19 mouse cellular contexts compared by ENCODE assay signal in genomic region chr2:158231071-158231470, GRCm38 (mm10). TPM values are rescaled to one million over a fixed set of nuclear protein-coding genes. Genes with fewer than 3 reads are reported as not detected.
DNase-seq lines count a peak whose midpoint lies in the region; ATAC-seq and TF ChIP-seq lines count a peak whose summit lies in the region.
"Had no signal": no experiment of that assay in that cellular context is flagged by ENCODE, and none has a peak within 500 bp of the region (broad histone marks: within the 10 kb centered on the region; RNA-seq: fewer than 3 reads in every experiment).

No protein-coding gene starts in this region.

- 52% methylated on average over 5 of the region's 5 CpGs for WGBS in kidney, embryonic 16.5 days
- 77% methylated on average over 5 of the region's 5 CpGs for WGBS in kidney, adult 2 months
- WGBS in neural tube, embryonic 13.5 days: 53% methylated on average over 5 of the region's 5 CpGs
- 32% methylated on average over 5 of the region's 5 CpGs for WGBS in embryonic facial prominence, embryonic 13.5 days
- WGBS in stomach, embryonic 16.5 days: 45% methylated on average over 5 of the region's 5 CpGs

- H3K36me3 ChIP-seq in kidney, embryonic 16.5 days (ENCODE audit: insufficient read depth, low read length): no peaks in the 10 kb centered on the region
- no peaks in the 10 kb centered on the region for H3K36me3 ChIP-seq in kidney, adult 2 months (ENCODE audit: control insufficient read depth, insufficient read depth, low read length)
- no peaks in the 10 kb centered on the region for H3K36me3 ChIP-seq in neural tube, embryonic 13.5 days
- no peaks in the 10 kb centered on the region for H3K36me3 ChIP-seq in embryonic facial prominence, embryonic 13.5 days
- no peaks in the 10 kb centered on the region for H3K36me3 ChIP-seq in stomach, embryonic 16.5 days (ENCODE audit: control insufficient read depth, insufficient read depth, low read length)
- H3K36me3 ChIP-seq: liver, embryonic 13.5 days had no signal

- H3K4me1 ChIP-seq in kidney, embryonic 16.5 days (ENCODE audit: insufficient read depth, low read length): peaks cover 9% of the 10 kb centered on the region
- peaks cover 3% of the 10 kb centered on the region; the same call in 1 of the 2 replicates for H3K4me1 ChIP-seq in kidney, adult 2 months (ENCODE audit: control insufficient read depth, insufficient read depth, low read length)
- peaks cover 37% of the 10 kb centered on the region for H3K4me1 ChIP-seq in neural tube, embryonic 13.5 days (replicated peaks)
- H3K4me1 ChIP-seq in embryonic facial prominence, embryonic 13.5 days: peaks cover 36% of the 10 kb centered on the region
- peaks cover 16% of the 10 kb centered on the region for H3K4me1 ChIP-seq in stomach, embryonic 16.5 days (ENCODE audit: control insufficient read depth, insufficient read depth, low read length)

- ATAC-seq in kidney, embryonic 16.5 days (ENCODE audit: low FRiP score, low TSS enrichment): no peak
- ATAC-seq in neural tube, embryonic 13.5 days (ENCODE audit: low read depth): no peak
- no peak for ATAC-seq in embryonic facial prominence, embryonic 13.5 days (ENCODE audit: insufficient number of reproducible peaks, insufficient read depth, low FRiP score, low TSS enrichment, low read depth)
- ATAC-seq in stomach, embryonic 16.5 days (ENCODE audit: insufficient read depth, low FRiP score): no peak

- H3K4me2 ChIP-seq in kidney, embryonic 16.5 days (replicated peaks; ENCODE audit: low read depth, low read length): no peak overlapping the region
- no peak overlapping the region for H3K4me2 ChIP-seq in neural tube, embryonic 13.5 days
- H3K4me2 ChIP-seq in embryonic facial prominence, embryonic 13.5 days: no peak overlapping the region
- H3K4me2 ChIP-seq in stomach, embryonic 16.5 days (ENCODE audit: low read depth, low read length): no peak overlapping the region
- H3K4me2 ChIP-seq: liver, embryonic 13.5 days had no signal

- no peak for DNase-seq in kidney, adult 2 months
- no peak for DNase-seq in neural tube, embryonic 10.5 days (ENCODE audit: extremely low spot score, low spot score)
- DNase-seq in yolk sac, embryonic 10.5 days (ENCODE audit: low spot score): no peak
- DNase-seq in heart, postnatal 4 days: no peak
- DNase-seq: adrenal gland, postnatal 10 days; cerebellum, adult 9-10 months; heart, adult 11 months; liver, embryonic 13.5 days; right cerebral cortex, postnatal 4 days; thymus, postnatal 36 days had no signal

- H3K9ac ChIP-seq in kidney, embryonic 16.5 days (replicated peaks; ENCODE audit: low read length): no peak overlapping the region
- H3K9ac ChIP-seq in neural tube, embryonic 13.5 days: no peak overlapping the region
- no peak overlapping the region for H3K9ac ChIP-seq in embryonic facial prominence, embryonic 13.5 days
- H3K9ac ChIP-seq in stomach, embryonic 16.5 days (ENCODE audit: low read length): no peak overlapping the region
- H3K9ac ChIP-seq: liver, embryonic 13.5 days had no signal

- no peak overlapping the region for H3K4me3 ChIP-seq in kidney, embryonic 16.5 days (ENCODE audit: low read length)
- no peak overlapping the region for H3K4me3 ChIP-seq in kidney, adult 2 months (ENCODE audit: insufficient read depth, low read depth, low read length)
- no peak overlapping the region for H3K4me3 ChIP-seq in neural tube, embryonic 13.5 days
- no peak overlapping the region for H3K4me3 ChIP-seq in embryonic facial prominence, embryonic 13.5 days
- no peak overlapping the region for H3K4me3 ChIP-seq in stomach, embryonic 16.5 days (replicated peaks; ENCODE audit: low read length)
- H3K4me3 ChIP-seq: left cerebral cortex, adult 2 months; liver, embryonic 13.5 days; megakaryocyte, embryonic 14.5 days had no signal

- TF ChIP-seq POLR2A in kidney, adult 2 months (IDR thresholded peaks at IDR 0.05; ENCODE audit: low read depth, low read length): no peak

- peak overlapping the region; percentile 10; the same call in 1 of the 2 replicates for H3K27ac ChIP-seq in kidney, embryonic 16.5 days (ENCODE audit: low read length)
- no peak overlapping the region for H3K27ac ChIP-seq in kidney, adult 2 months (ENCODE audit: insufficient read depth, low read depth, low read length)
- H3K27ac ChIP-seq in neural tube, embryonic 13.5 days (replicated peaks): peak overlapping the region; percentile 33; the same call in 1 of the 2 replicates
- peak overlapping the region; percentile 22; the same call in 1 of the 2 replicates for H3K27ac ChIP-seq in embryonic facial prominence, embryonic 13.5 days
- peak overlapping the region; percentile 60 for H3K27ac ChIP-seq in stomach, embryonic 16.5 days (ENCODE audit: low read length)
- H3K27ac ChIP-seq: left cerebral cortex, adult 2 months; liver, embryonic 13.5 days had no signal

- TF ChIP-seq CTCF in kidney, adult 2 months (conservative IDR thresholded peaks at IDR 0.05; ENCODE audit: insufficient read depth, insufficient read length, low read depth, low read length): no peak

- no peaks in the 10 kb centered on the region for H3K9me3 ChIP-seq in kidney, embryonic 16.5 days (ENCODE audit: low read length)
- no peaks in the 10 kb centered on the region for H3K9me3 ChIP-seq in neural tube, embryonic 13.5 days
- no peaks in the 10 kb centered on the region for H3K9me3 ChIP-seq in embryonic facial prominence, embryonic 13.5 days
- H3K9me3 ChIP-seq in stomach, embryonic 16.5 days (replicated peaks; ENCODE audit: control insufficient read depth, low read length): no peaks in the 10 kb centered on the region; the same call in 1 of the 2 replicates
- H3K9me3 ChIP-seq: liver, embryonic 13.5 days; megakaryocyte, embryonic 14.5 days had no signal

- H3K27me3 ChIP-seq in kidney, embryonic 16.5 days (ENCODE audit: insufficient read depth, low read length): 0 out of 2 replicates have a peak, but pooled peaks cover 4% of the 10 kb centered on the region
- H3K27me3 ChIP-seq in kidney, adult 2 months (replicated peaks; ENCODE audit: control insufficient read depth, insufficient read depth, low read length): no peaks in the 10 kb centered on the region
- H3K27me3 ChIP-seq in neural tube, embryonic 13.5 days: no peaks in the 10 kb centered on the region
- H3K27me3 ChIP-seq in embryonic facial prominence, embryonic 13.5 days: no peaks in the 10 kb centered on the region
- H3K27me3 ChIP-seq in stomach, embryonic 16.5 days (ENCODE audit: control insufficient read depth, insufficient read depth, low read length): peaks cover 4% of the 10 kb centered on the region; the same call in 1 of the 2 replicates

RNA-seq across cellular contexts. Expression of gene D630003M21Rik, which starts 2.0 kb away (rescaled TPM):
- 8.3 and 9.0 TPM in 2 replicates for polyA plus RNA-seq in kidney, embryonic 16.5 days (2015; fragmentation: Nextera tagmentation; extraction: Ambion mirVana)
- 2.0 and 2.5 TPM in 2 replicates for polyA plus RNA-seq in kidney, adult 2 months (2012; rRNA removed)
- 2.6 and 3.0 TPM in 2 replicates for polyA plus RNA-seq in neural tube, embryonic 13.5 days (2015; fragmentation: Nextera tagmentation; extraction: Ambion mirVana)
- 7.5 and 7.6 TPM in 2 replicates for polyA plus RNA-seq in embryonic facial prominence, embryonic 13.5 days (2015; fragmentation: Nextera tagmentation; extraction: Ambion mirVana)
- polyA plus RNA-seq in stomach, embryonic 16.5 days (2015; fragmentation: Nextera tagmentation; extraction: Ambion mirVana): 4.7 and 5.4 TPM in 2 replicates
- total RNA-seq in heart, postnatal 4 days (2021): 1 to 10 TPM; 6.4 to 6.6 TPM

RNA-seq across cellular contexts. Expression of gene Bpi, which starts 26.8 kb away (rescaled TPM):
- polyA plus RNA-seq in kidney, embryonic 16.5 days (2015; fragmentation: Nextera tagmentation; extraction: Ambion mirVana): 0.18 TPM in 1 of 2 replicates, not detected in the other
- 0.06 and 0.07 TPM in 2 replicates for polyA plus RNA-seq in kidney, adult 2 months (2012; rRNA removed)
- not detected in 2 replicates for polyA plus RNA-seq in neural tube, embryonic 13.5 days (2015; fragmentation: Nextera tagmentation; extraction: Ambion mirVana)
- polyA plus RNA-seq in embryonic facial prominence, embryonic 13.5 days (2015; fragmentation: Nextera tagmentation; extraction: Ambion mirVana): not detected in 2 replicates
- polyA plus RNA-seq in stomach, embryonic 16.5 days (2015; fragmentation: Nextera tagmentation; extraction: Ambion mirVana): not detected in 2 replicates
- not detected for total RNA-seq in heart, postnatal 4 days (2021)
- total RNA-seq: adrenal gland, postnatal 10 days; left cerebral cortex, adult 2 months had no signal
- polyA plus RNA-seq: heart, postnatal 0 days; large intestine, adult 2 months; liver, embryonic 13.5 days; stomach, embryonic 14.5 days had no signal
